ENCODE assay signal across 8 mouse cellular contexts in genomic region chr8:3515260-3515671, GRCm38 (mm10). TPM values are rescaled to one million over a fixed set of nuclear protein-coding genes. Genes with fewer than 3 reads are reported as not detected.
DNase-seq lines count a peak whose midpoint lies in the region; ATAC-seq and TF ChIP-seq lines count a peak whose summit lies in the region.

Gene Pnpla6, plus strand, starts transcription at chr8:3515384.

- no peaks in the 10 kb centered on the region for H3K79me3 ChIP-seq in C2C12 (ENCODE audit: low read depth)

- ATAC-seq in kidney, embryonic 14.5 days (ENCODE audit: low FRiP score, low TSS enrichment) = peak; percentile 73
- ATAC-seq in limb, embryonic 14.5 days (ENCODE audit: low FRiP score, low read depth) = peak; percentile 81
- ATAC-seq in midbrain, embryonic 16.5 days = peak; percentile 77

- H3K79me2 ChIP-seq in C2C12 (ENCODE audit: control insufficient read depth, insufficient read depth) = peaks cover 12% of the 10 kb centered on the region

- no peak for TF ChIP-seq CTCF in C2C12 (IDR thresholded peaks at IDR 0.05; ENCODE audit: control insufficient read depth, insufficient read depth, insufficient read length)
- no peak for TF ChIP-seq CTCF in brain, embryonic 14.5 days (IDR thresholded peaks at IDR 0.05; ENCODE audit: borderline replicate concordance, extremely low read depth, insufficient read depth, insufficient read length)

- peak within 1 kb of the TSS; percentile 44 for H3K9ac ChIP-seq in kidney, embryonic 14.5 days (ENCODE audit: low read depth, low read length)
- peak within 1 kb of the TSS; percentile 65 for H3K9ac ChIP-seq in limb, embryonic 14.5 days (ENCODE audit: low read depth, low read length, severe bottlenecking)
- peak within 1 kb of the TSS; percentile 78 for H3K9ac ChIP-seq in midbrain, embryonic 16.5 days (ENCODE audit: low read depth, low read length)

- H3K36me3 ChIP-seq in C2C12 (ENCODE audit: control insufficient read depth, insufficient read depth) = peaks cover 11% of the 10 kb centered on the region
- peaks cover 52% of the 10 kb centered on the region for H3K36me3 ChIP-seq in erythroblast, embryonic 14.5 days (ENCODE audit: control insufficient read depth)
- H3K36me3 ChIP-seq in heart, embryonic 10.5 days = peaks cover 42% of the 10 kb centered on the region
- peaks cover 20% of the 10 kb centered on the region; the same call in 1 of the 2 replicates for H3K36me3 ChIP-seq in kidney, embryonic 14.5 days (ENCODE audit: control insufficient read depth, insufficient read depth, low read length)
- peaks cover 41% of the 10 kb centered on the region for H3K36me3 ChIP-seq in limb, embryonic 14.5 days (ENCODE audit: control insufficient read depth, insufficient read depth, low read length)
- peaks cover 13% of the 10 kb centered on the region for H3K36me3 ChIP-seq in midbrain, embryonic 16.5 days (ENCODE audit: control insufficient read depth, insufficient read depth, low read length)

- H3K4me2 ChIP-seq in kidney, embryonic 14.5 days (replicated peaks; ENCODE audit: low read depth, low read length) = peak within 1 kb of the TSS; percentile 96
- H3K4me2 ChIP-seq in limb, embryonic 14.5 days (replicated peaks; ENCODE audit: low read depth, low read length, severe bottlenecking) = peak within 1 kb of the TSS; percentile 95
- peak within 1 kb of the TSS; percentile 87 for H3K4me2 ChIP-seq in midbrain, embryonic 16.5 days (ENCODE audit: low read length)

- DNase-seq in brain, embryonic 14.5 days (ENCODE audit: low read depth) = peak; percentile 94
- DNase-seq in heart, embryonic 10.5 days (ENCODE audit: low spot score) = peak; percentile 95
- peak; percentile 90 for DNase-seq in limb, embryonic 14.5 days (ENCODE audit: low spot score)
- peak; percentile 82 to 92 for DNase-seq in spleen, postnatal 10 days (ENCODE audit: low spot score in 2 of 2)

- peak within 1 kb of the TSS; percentile 87 for H3K27ac ChIP-seq in heart, embryonic 10.5 days
- H3K27ac ChIP-seq in kidney, embryonic 14.5 days (ENCODE audit: low read depth, low read length) = peak within 1 kb of the TSS; percentile 39
- H3K27ac ChIP-seq in limb, embryonic 14.5 days (replicated peaks; ENCODE audit: low read depth, low read length) = peak within 1 kb of the TSS; percentile 69
- peak within 1 kb of the TSS; percentile 84 for H3K27ac ChIP-seq in midbrain, embryonic 16.5 days (ENCODE audit: low read length)

- peaks cover 57% of the 10 kb centered on the region for H3K4me1 ChIP-seq in erythroblast, embryonic 14.5 days (ENCODE audit: control insufficient read depth)
- peaks cover 10% of the 10 kb centered on the region; the same call in 1 of the 2 replicates for H3K4me1 ChIP-seq in heart, embryonic 10.5 days
- 0 out of 2 replicates have a peak, but pooled peaks cover 4% of the 10 kb centered on the region for H3K4me1 ChIP-seq in kidney, embryonic 14.5 days (ENCODE audit: control insufficient read depth, insufficient read depth, low read length)
- H3K4me1 ChIP-seq in limb, embryonic 14.5 days (ENCODE audit: control insufficient read depth, insufficient read depth, low read length) = peaks cover 4% of the 10 kb centered on the region; the same call in 1 of the 2 replicates
- peaks cover 11% of the 10 kb centered on the region for H3K4me1 ChIP-seq in midbrain, embryonic 16.5 days (ENCODE audit: control insufficient read depth, insufficient read depth, low read length)

- H3K27me3 ChIP-seq in C2C12 (ENCODE audit: control insufficient read depth, insufficient read depth, insufficient read length) = no peaks in the 10 kb centered on the region
- no peaks in the 10 kb centered on the region for H3K27me3 ChIP-seq in erythroblast, embryonic 14.5 days (ENCODE audit: control insufficient read depth)
- no peaks in the 10 kb centered on the region for H3K27me3 ChIP-seq in heart, embryonic 10.5 days (ENCODE audit: insufficient read depth, poor library complexity, severe bottlenecking)
- no peaks in the 10 kb centered on the region for H3K27me3 ChIP-seq in kidney, embryonic 14.5 days (ENCODE audit: control insufficient read depth, insufficient read depth, low read length)
- no peaks in the 10 kb centered on the region for H3K27me3 ChIP-seq in limb, embryonic 14.5 days (ENCODE audit: control insufficient read depth, insufficient read depth, low read length)
- no peaks in the 10 kb centered on the region for H3K27me3 ChIP-seq in midbrain, embryonic 16.5 days (ENCODE audit: control insufficient read depth, insufficient read depth, low read depth, low read length)

- H3K4me3 ChIP-seq in C2C12 (ENCODE audit: insufficient read depth, poor library complexity, severe bottlenecking) = peak within 1 kb of the TSS; percentile 59
- peak within 1 kb of the TSS; percentile 86 for H3K4me3 ChIP-seq in erythroblast, embryonic 14.5 days (replicated peaks)
- peak within 1 kb of the TSS; percentile 77 for H3K4me3 ChIP-seq in heart, embryonic 10.5 days
- H3K4me3 ChIP-seq in kidney, embryonic 14.5 days (ENCODE audit: low read length) = peak within 1 kb of the TSS; percentile 50
- peak within 1 kb of the TSS; percentile 57 for H3K4me3 ChIP-seq in limb, embryonic 14.5 days (replicated peaks; ENCODE audit: low read length)
- peak within 1 kb of the TSS; percentile 58 for H3K4me3 ChIP-seq in midbrain, embryonic 16.5 days (ENCODE audit: low read depth, low read length)

- peak; percentile 47; the same call in 1 of the 2 replicates for TF ChIP-seq POLR2A in brain, embryonic 14.5 days (IDR thresholded peaks at IDR 0.05; ENCODE audit: borderline replicate concordance, extremely low read depth, insufficient read depth, insufficient read length, poor library complexity, severe bottlenecking)
- peak; percentile 91; the same call in 1 of the 2 replicates for TF ChIP-seq POLR2A in limb, embryonic 14.5 days (IDR thresholded peaks at IDR 0.05; ENCODE audit: borderline replicate concordance, extremely low read depth, insufficient read depth, insufficient read length)

- H3K9me3 ChIP-seq in erythroblast, embryonic 14.5 days (ENCODE audit: control insufficient read depth, low read length) = no peaks in the 10 kb centered on the region
- H3K9me3 ChIP-seq in heart, embryonic 10.5 days = no peaks in the 10 kb centered on the region
- no peaks in the 10 kb centered on the region for H3K9me3 ChIP-seq in kidney, embryonic 14.5 days (ENCODE audit: control insufficient read depth, low read length)
- H3K9me3 ChIP-seq in limb, embryonic 14.5 days (ENCODE audit: control insufficient read depth, low read length) = no peaks in the 10 kb centered on the region
- no peaks in the 10 kb centered on the region for H3K9me3 ChIP-seq in midbrain, embryonic 16.5 days (replicated peaks; ENCODE audit: control insufficient read depth, low read length, poor library complexity, severe bottlenecking)

- H3ac ChIP-seq in C2C12 (ENCODE audit: control insufficient read depth, insufficient read length, low read depth) = peak within 1 kb of the TSS; percentile 63

- under 1% methylated on average over 25 of the region's 25 CpGs for WGBS in heart, embryonic 10.5 days
- under 1% methylated on average over 25 of the region's 25 CpGs for WGBS in kidney, embryonic 14.5 days
- 0% methylated on average over 23 of the region's 25 CpGs for WGBS in limb, embryonic 14.5 days
- under 1% methylated on average over 25 of the region's 25 CpGs for WGBS in midbrain, embryonic 16.5 days

TF ChIP-seq in C2C12, 6 proteins besides CTCF, POLR2A, EP300 and RAD21:
- no peak for TF ChIP-seq USF1 (IDR thresholded peaks at IDR 0.05; ENCODE audit: low read depth)
- no peak for TF ChIP-seq MYOG (IDR thresholded peaks at IDR 0.05; ENCODE audit: control insufficient read depth, extremely low read depth, insufficient read length)
- no peak for TF ChIP-seq FOSL1 (IDR thresholded peaks at IDR 0.05; ENCODE audit: insufficient read depth, low read length, poor library complexity, severe bottlenecking)
- no peak for TF ChIP-seq MAX (IDR thresholded peaks at IDR 0.05)
- TF ChIP-seq MYOD1 (IDR thresholded peaks at IDR 0.05; ENCODE audit: control insufficient read depth, insufficient read length, low read depth) = no peak
- TF ChIP-seq CEBPB (IDR thresholded peaks at IDR 0.05; ENCODE audit: low read depth) = no peak

RNA-seq across cellular contexts. Expression of gene Pnpla6, which starts in this region (rescaled TPM):
- 18.6 TPM for polyA plus RNA-seq in C2C12 (2012; fragmentation: generic; extraction: Trizol)
- polyA plus RNA-seq in brain, embryonic 14.5 days (2012; rRNA removed) = 46.2 and 54.9 TPM in 2 replicates
- 1.7 and 1.9 TPM in 2 replicates for polyA plus RNA-seq in erythroblast, embryonic 14.5 days (2012)
- polyA plus RNA-seq in heart, embryonic 10.5 days (2016; fragmentation: Nextera tagmentation; extraction: Ambion mirVana) = 18.3 and 19.7 TPM in 2 replicates
- polyA plus RNA-seq in kidney, embryonic 14.5 days (2014; fragmentation: Nextera tagmentation; extraction: Ambion mirVana) = 21.0 and 25.6 TPM in 2 replicates
- polyA plus RNA-seq in limb, embryonic 14.5 days (2012; rRNA removed) = 51.8 and 64.4 TPM in 2 replicates
- 18.8 and 20.7 TPM in 2 replicates for polyA plus RNA-seq in limb, embryonic 14.5 days (2014; fragmentation: Nextera tagmentation; extraction: Ambion mirVana)
- 43.6 and 49.8 TPM in 2 replicates for polyA plus RNA-seq in midbrain, embryonic 16.5 days (2015; fragmentation: Nextera tagmentation; extraction: Ambion mirVana)

Comparison
In these comparisons a context has a peak if more than half of its experiments do, and no peak if none do; other contexts are left out.
1. Peak in every context shown above with its lines: DNase-seq, ATAC-seq, H3K4me3 ChIP-seq and H3K27ac ChIP-seq.